Mouse (Mus musculus) MEL (cell line): ENCODE results near the gene Hey2. TPM values are rescaled to one million over a fixed set of nuclear protein-coding genes. Genes with fewer than 3 reads are reported as not detected.

Source experiments
- DNase-seq: peaks from one replicate; pipeline ENCODE4 v3.0.0; 2011; ENCODE audit warnings: low read depth, low spot score
- H3K27ac ChIP-seq: 2 replicates; pipeline ENCODE4 v1.5.1; 2012; ENCODE audit warnings: low read depth, mild to moderate bottlenecking, control low read depth, low read length, moderate library complexity; ENCODE audit not compliant: control insufficient read depth
- H3K27me3 ChIP-seq, 2 experiments: fragments of 150-350 bp in 1 of 2; sonication (generic) in 1 of 2; 2 replicates each; pipeline ENCODE4 v1.6.1; 2012; ENCODE audit warnings: low read length in 2 of 2, mild to moderate bottlenecking in 2 of 2, improper control_type of control experiment in 1 of 2, moderate library complexity in 1 of 2; ENCODE audit not compliant: insufficient read depth in 2 of 2, control insufficient read depth in 1 of 2
- H3K36me3 ChIP-seq, 2 experiments: 2 replicates each; pipeline ENCODE4 v1.6.1; 2012 to 2014; ENCODE audit warnings: low read length in 2 of 2, improper control_type of control experiment in 1 of 2, inconsistent platforms in 1 of 2, mild to moderate bottlenecking in 1 of 2; ENCODE audit not compliant: insufficient read depth in 2 of 2, control insufficient read depth in 1 of 2
- H3K4me1 ChIP-seq, 2 experiments: fragments of 150-350 bp in 1 of 2; sonication (generic) in 1 of 2; 2 replicates each; pipeline ENCODE4 v1.6.1; 2012; ENCODE audit warnings: low read length in 2 of 2, improper control_type of control experiment in 1 of 2, mild to moderate bottlenecking in 1 of 2; ENCODE audit not compliant: insufficient read depth in 2 of 2, control insufficient read depth in 1 of 2
- H3K4me3 ChIP-seq, 2 experiments: fragments of 150-350 bp in 1 of 2; sonication (generic) in 1 of 2; 2 replicates each; pipeline ENCODE4 v1.5.1; 2012; ENCODE audit warnings: low read depth in 2 of 2, low read length in 2 of 2, mild to moderate bottlenecking in 2 of 2, moderate library complexity in 2 of 2, control low read depth in 1 of 2, improper control_type of control experiment in 1 of 2; ENCODE audit not compliant: control insufficient read depth in 1 of 2, insufficient read depth in 1 of 2
- H3K79me2 ChIP-seq: 2 replicates; pipeline ENCODE4 v1.6.1; 2012; ENCODE audit warnings: mild to moderate bottlenecking, low read length, moderate library complexity; ENCODE audit not compliant: control insufficient read depth, poor library complexity, insufficient read depth
- H3K9ac ChIP-seq: 2 replicates; pipeline ENCODE4 v1.6.1; 2012; ENCODE audit warnings: low read depth, mild to moderate bottlenecking, control low read depth, low read length, moderate library complexity; ENCODE audit not compliant: control insufficient read depth, poor library complexity, severe bottlenecking
- H3K9me3 ChIP-seq: fragments of 150-350 bp; sonication (generic); replicated peaks from 2 replicates; pipeline ENCODE4 v1.6.1; 2012; ENCODE audit warnings: mild to moderate bottlenecking, low read length, improper control_type of control experiment, moderate library complexity; ENCODE audit not compliant: insufficient read depth
- E2F4 ChIP-seq: IDR thresholded peaks from 2 replicates; pipeline ENCODE4 v1.6.1; 2011; ENCODE audit warnings: low read depth, low read length, improper control_type of control experiment, borderline replicate concordance
- EP300 ChIP-seq, 2 experiments: IDR thresholded peaks; 2 replicates each; pipeline ENCODE4 v1.6.1; 2011; ENCODE audit warnings: improper control_type of control experiment in 2 of 2, low read length in 2 of 2, low read depth in 1 of 2, mild to moderate bottlenecking in 1 of 2
- GABPA ChIP-seq: IDR thresholded peaks from 2 replicates; pipeline ENCODE4 v1.6.1; 2012; ENCODE audit warnings: low read depth, mild to moderate bottlenecking, inconsistent platforms, low read length, improper control_type of control experiment, moderate library complexity
- HCFC1 ChIP-seq: IDR thresholded peaks from 2 replicates; pipeline ENCODE4 v1.6.1; 2012; ENCODE audit warnings: low read depth, mild to moderate bottlenecking, inconsistent platforms, low read length, improper control_type of control experiment, moderate library complexity
- JUND ChIP-seq: IDR thresholded peaks from 2 replicates; pipeline ENCODE4 v1.6.1; 2011; ENCODE audit warnings: low read depth, mild to moderate bottlenecking, improper control_type of control experiment, low read length
- MAX ChIP-seq: IDR thresholded peaks from 2 replicates; pipeline ENCODE4 v1.6.1; 2011; ENCODE audit warnings: low read length, improper control_type of control experiment
- MAZ ChIP-seq: IDR thresholded peaks from 2 replicates; pipeline ENCODE4 v1.6.1; 2012; ENCODE audit warnings: low read depth, mild to moderate bottlenecking, inconsistent platforms, low read length, improper control_type of control experiment
- MXI1 ChIP-seq: IDR thresholded peaks from 2 replicates; pipeline ENCODE4 v1.6.1; 2011; ENCODE audit warnings: mild to moderate bottlenecking, low read depth, low read length, improper control_type of control experiment
- MYB ChIP-seq: IDR thresholded peaks from 2 replicates; pipeline ENCODE4 v1.6.1; 2011; ENCODE audit warnings: mild to moderate bottlenecking, low read depth, low read length, improper control_type of control experiment
- MYC ChIP-seq: IDR thresholded peaks from 2 replicates; pipeline ENCODE4 v1.6.1; 2011; ENCODE audit warnings: low read depth, mild to moderate bottlenecking, low read length, improper control_type of control experiment, moderate library complexity
- NRF1 ChIP-seq: IDR thresholded peaks from 2 replicates; pipeline ENCODE4 v1.6.1; 2014; ENCODE audit warnings: low read depth, mild to moderate bottlenecking, inconsistent platforms, low read length, improper control_type of control experiment, moderate library complexity; ENCODE audit not compliant: poor library complexity, insufficient read depth, severe bottlenecking
- POLR2A ChIP-seq, 2 experiments: IDR thresholded peaks; 2 replicates each; pipeline ENCODE4 v1.6.1; 2011 to 2012; ENCODE audit warnings: low read length in 2 of 2, mild to moderate bottlenecking in 2 of 2, control low read depth in 1 of 2, improper control_type of control experiment in 1 of 2, low read depth in 1 of 2, moderate library complexity in 1 of 2; ENCODE audit not compliant: control insufficient read depth in 1 of 2, insufficient read depth in 1 of 2, poor library complexity in 1 of 2
- POLR2AphosphoS2 ChIP-seq: IDR thresholded peaks from 2 replicates; pipeline ENCODE4 v1.6.1; 2011; ENCODE audit warnings: low read length, improper control_type of control experiment
- RAD21 ChIP-seq: IDR thresholded peaks from 2 replicates; pipeline ENCODE4 v1.6.1; 2011; ENCODE audit warnings: mild to moderate bottlenecking, low read depth, low read length, improper control_type of control experiment
- RCOR1 ChIP-seq: IDR thresholded peaks from 2 replicates; pipeline ENCODE4 v1.6.1; 2012; ENCODE audit warnings: low read depth, mild to moderate bottlenecking, inconsistent platforms, low read length, improper control_type of control experiment
- SIN3A ChIP-seq: IDR thresholded peaks from 2 replicates; pipeline ENCODE4 v1.6.1; 2012; ENCODE audit warnings: low read length, improper control_type of control experiment, inconsistent platforms
- TAL1 ChIP-seq: IDR thresholded peaks from 2 replicates; pipeline ENCODE4 v1.6.1; 2012; ENCODE audit warnings: mild to moderate bottlenecking, inconsistent platforms, low read length, moderate library complexity, mixed read lengths
- USF1 ChIP-seq: IDR thresholded peaks from 2 replicates; pipeline ENCODE4 v1.6.1; 2014; ENCODE audit warnings: low read depth, mild to moderate bottlenecking, inconsistent platforms, low read length, improper control_type of control experiment, moderate library complexity
- USF2 ChIP-seq, 2 experiments: IDR thresholded peaks; 2 replicates each; pipeline ENCODE4 v1.6.1; 2011 to 2012; ENCODE audit warnings: improper control_type of control experiment in 2 of 2, low read length in 2 of 2, borderline replicate concordance in 1 of 2, inconsistent platforms in 1 of 2, low read depth in 1 of 2, mild to moderate bottlenecking in 1 of 2; ENCODE audit not compliant: insufficient read depth in 1 of 2
- ZNF384 ChIP-seq: IDR thresholded peaks from 2 replicates; pipeline ENCODE4 v1.6.1; 2012; ENCODE audit warnings: low read depth, mild to moderate bottlenecking, inconsistent platforms, low read length, improper control_type of control experiment
- polyA plus RNA-seq, 2 experiments: library from polyadenylated mRNA; stranded (reverse) in 1 of 2; unstranded in 1 of 2; fragments of >175 nt in 1 of 2; fragments of >200 nt in 1 of 2; gene quantifications; 2 replicates each; pipeline versions ENCODE4 v1.2.1 to v1.2.4; 2012; ENCODE audit warnings: low replicate concordance in 2 of 2, low read depth in 1 of 2; ENCODE audit not compliant: insufficient read length in 2 of 2, insufficient read depth in 1 of 2, missing spikeins in 1 of 2
- total RNA-seq: library from RNA; depleted of rRNA; stranded (reverse); fragments of 300-350 nt; gene quantifications from 2 replicates; pipeline ENCODE4 v1.2.3, GENCODE M21; 2012; rRNA removed

Hey2 gene
- 0.08 TPM in 1 of 2 replicates, not detected in the other for total RNA-seq
- not detected for polyA plus RNA-seq

- peaks cover 0 to 7% of the 10 kb centered on the region in 2 experiments; a peak in 2 of 4 replicates for H3K4me1 ChIP-seq
- peaks cover 0 to 1% of the 10 kb centered on the region in 2 experiments; a peak in 2 of 4 replicates for H3K27me3 ChIP-seq
- no peaks in the 10 kb centered on the region for H3K9me3 ChIP-seq
- no peak within 1 kb of the TSS for H3K27ac ChIP-seq
- DNase-seq, result peak; percentile 93
- peak within 1 kb of the TSS; percentile 35; the same call in 1 of the 2 replicates for H3K9ac ChIP-seq
- TF ChIP-seq JUND (no peak), USF1 (no peak), GABPA (no peak), POLR2AphosphoS2 (no peak), SIN3A (peak; percentile 48; the same call in 1 of the 2 replicates), ZNF384 (no peak), TAL1 (no peak), MYB (no peak), HCFC1 (no peak; the same call in 1 of the 2 replicates), MYC (no peak), MAX (peak; percentile 88), E2F4 (no peak), MXI1 (peak; percentile 54; the same call in 1 of the 2 replicates), RAD21 (no peak), USF2 (IDR thresholded peaks at IDR 0.05; ENCODE audit: borderline replicate concordance in 1 of 2, insufficient read depth in 1 of 2, low read depth in 1 of 2, low read length in 2 of 2) (no peak), EP300 (IDR thresholded peaks at IDR 0.05; ENCODE audit: low read depth in 1 of 2, low read length in 2 of 2) (no peak), POLR2A (IDR thresholded peaks at IDR 0.05; ENCODE audit: control insufficient read depth in 1 of 2, insufficient read depth in 1 of 2, low read depth in 1 of 2, low read length in 2 of 2, poor library complexity in 1 of 2) (no peak), MAZ (peak; percentile 84; the same call in 1 of the 2 replicates), NRF1 (peak; percentile 70), RCOR1 (peak; percentile 14; the same call in 1 of the 2 replicates)
- no peaks in the 10 kb centered on the region for H3K79me2 ChIP-seq
- H3K4me3 ChIP-seq, result peak within 1 kb of the TSS; percentile 33 to 49; a peak in 3 of 4 replicates
- peaks cover 0 to 3% of the 10 kb centered on the region in 2 experiments; a peak in 1 of 4 replicates for H3K36me3 ChIP-seq
Measured at GRCm38 (mm10) chr10:30842643-30843437, at the start of gene Hey2. Gene Hey2 (minus strand): TSS chr10:30842801.
